Mouse (Mus musculus): Measurements from ENCODE around the gene Nlk.

GRCm38 (mm10) chr11:78569806-78570205 lies 127.4 kb downstream of the Nlk start:
- TF ChIP-seq E2F4 (IDR thresholded peaks at IDR 0.05; ENCODE audit: insufficient read depth) (no peak), POLR2A (IDR thresholded peaks at IDR 0.05; ENCODE audit: insufficient read length, low read depth) (no peak), MYOD1 (IDR thresholded peaks at IDR 0.05; ENCODE audit: control insufficient read depth in 1 of 3, insufficient read length in 2 of 3, low read depth in 2 of 3) (no peak), MAX (IDR thresholded peaks at IDR 0.05; ENCODE audit: low read depth) (no peak), SRF (IDR thresholded peaks at IDR 0.05; ENCODE audit: control insufficient read depth, insufficient read length, low read depth) (no peak), USF1 (IDR thresholded peaks at IDR 0.05; ENCODE audit: low read depth) (no peak)
